Mouse (Mus musculus) erythroblast, embryonic 14.5 days (primary cell): ENCODE results near the gene Mta2. TPM values are rescaled to one million over a fixed set of nuclear protein-coding genes. Genes with fewer than 3 reads are reported as not detected.
A peak's percentile ranks its signal among the peaks of the same experiment; 100 is the strongest.

Experiments used
- H3K27me3 ChIP-seq: 2 replicates; pipeline ENCODE4 v1.6.1; 2012; ENCODE audit warnings: inconsistent platforms; ENCODE audit not compliant: control insufficient read depth
- H3K36me3 ChIP-seq: 2 replicates; pipeline ENCODE4 v1.6.1; 2012; ENCODE audit warnings: mild to moderate bottlenecking, inconsistent platforms; ENCODE audit not compliant: control insufficient read depth
- H3K4me1 ChIP-seq: 2 replicates; pipeline ENCODE4 v1.6.1; 2012; ENCODE audit warnings: inconsistent platforms; ENCODE audit not compliant: control insufficient read depth
- H3K4me3 ChIP-seq: replicated peaks from 2 replicates; pipeline ENCODE3; 2012; ENCODE audit warnings: moderate library complexity, mild to moderate bottlenecking, inconsistent platforms
- H3K9me3 ChIP-seq: 2 replicates; pipeline ENCODE4 v1.6.1; 2012; ENCODE audit warnings: low read length, inconsistent platforms, mixed read lengths; ENCODE audit not compliant: control insufficient read depth
- GATA1 ChIP-seq: IDR thresholded peaks from 2 replicates; pipeline ENCODE4 v1.6.1; 2012; ENCODE audit warnings: low read length, inconsistent platforms, mixed read lengths
- TAL1 ChIP-seq: IDR thresholded peaks from 3 replicates; pipeline ENCODE4 v1.6.1; 2012; ENCODE audit warnings: low read length, inconsistent platforms, mixed read lengths
- polyA plus RNA-seq: library from polyadenylated mRNA; stranded (reverse); fragments of >175 nt; gene quantifications from 2 replicates; pipeline ENCODE4 v1.2.3, GENCODE M21; 2012

The Mta2 gene
- polyA plus RNA-seq, 1 experiment = 2.2 TPM

GRCm38 (mm10) chr19:8943047-8943446, 1.4 kb downstream of the Mta2 start:
- no peak for TF ChIP-seq GATA1
- TF ChIP-seq TAL1 = no peak
- Histone ChIP-seq H3K9me3 (no peaks in the 10 kb centered on the region), H3K27me3 (no peaks in the 10 kb centered on the region), H3K4me1 (peaks cover 77% of the 10 kb centered on the region), H3K36me3 (peaks cover 75% of the 10 kb centered on the region), H3K4me3 (peak overlapping the region; percentile 100)

- H3K27me3 ChIP-seq = no peaks in the 10 kb centered on the region
- peaks cover 75% of the 10 kb centered on the region for H3K36me3 ChIP-seq
- H3K9me3 ChIP-seq = no peaks in the 10 kb centered on the region
- H3K4me1 ChIP-seq = peaks cover 76% of the 10 kb centered on the region
- TF ChIP-seq TAL1 (no peak), GATA1 (no peak)
- peak overlapping the region; percentile 100 for H3K4me3 ChIP-seq
These were observed 2.4 kb downstream of the Mta2 start for GRCm38 (mm10) chr19:8944062-8944461.

- H3K36me3 ChIP-seq = peaks cover 76% of the 10 kb centered on the region
- peaks cover 74% of the 10 kb centered on the region for H3K4me1 ChIP-seq
- no peaks in the 10 kb centered on the region for H3K9me3 ChIP-seq
- H3K27me3 ChIP-seq = no peaks in the 10 kb centered on the region
- TF ChIP-seq GATA1 = no peak
- no peak for TF ChIP-seq TAL1
- peak overlapping the region; percentile 100 for H3K4me3 ChIP-seq
These were observed 3.1 kb downstream of the Mta2 start for GRCm38 (mm10) chr19:8944750-8945149.

- peaks cover 78% of the 10 kb centered on the region for H3K36me3 ChIP-seq
- no peaks in the 10 kb centered on the region for H3K27me3 ChIP-seq
- H3K4me3 ChIP-seq = peak overlapping the region; percentile 100
- TF ChIP-seq GATA1 (no peak), TAL1 (no peak)
- no peaks in the 10 kb centered on the region for H3K9me3 ChIP-seq
- H3K4me1 ChIP-seq = peaks cover 75% of the 10 kb centered on the region
These were observed 3.6 kb downstream of the Mta2 start for GRCm38 (mm10) chr19:8945251-8945650.

GRCm38 (mm10) chr19:8946929-8947328, 5.3 kb downstream of the Mta2 start:
- no peaks in the 10 kb centered on the region for H3K9me3 ChIP-seq
- peaks cover 69% of the 10 kb centered on the region for H3K4me1 ChIP-seq
- peak overlapping the region; percentile 2 for H3K4me3 ChIP-seq
- no peak; the same call in 1 of the 2 replicates for TF ChIP-seq GATA1
- TF ChIP-seq TAL1 = no peak
- peaks cover 88% of the 10 kb centered on the region for H3K36me3 ChIP-seq
- no peaks in the 10 kb centered on the region for H3K27me3 ChIP-seq

GRCm38 (mm10) chr19:8950190-8950589, 8.5 kb downstream of the Mta2 start:
- H3K4me1 ChIP-seq = peaks cover 70% of the 10 kb centered on the region

GRCm38 (mm10) chr19:8952241-8952640, 10.6 kb downstream of the Mta2 start:
- peak overlapping the region; percentile 12 for H3K4me3 ChIP-seq
- no peak for TF ChIP-seq TAL1
- TF ChIP-seq GATA1 = no peak
- H3K4me1 ChIP-seq = peaks cover 55% of the 10 kb centered on the region
- H3K27me3 ChIP-seq = no peaks in the 10 kb centered on the region
- H3K9me3 ChIP-seq = no peaks in the 10 kb centered on the region
- H3K36me3 ChIP-seq = peaks cover 80% of the 10 kb centered on the region

More at GRCm38 (mm10) chr19:8950190-8950589, 8.5 kb downstream of the Mta2 start:
- Histone ChIP-seq H3K9me3 (no peaks in the 10 kb centered on the region), H3K4me3 (no peak overlapping the region), H3K36me3 (peaks cover 83% of the 10 kb centered on the region), H3K27me3 (no peaks in the 10 kb centered on the region)
- TF ChIP-seq TAL1 = no peak
- TF ChIP-seq GATA1 = no peak

- H3K27me3 ChIP-seq = no peaks in the 10 kb centered on the region
- H3K9me3 ChIP-seq = no peaks in the 10 kb centered on the region
- H3K4me1 ChIP-seq = peaks cover 44% of the 10 kb centered on the region
- H3K36me3 ChIP-seq = peaks cover 75% of the 10 kb centered on the region
- H3K4me3 ChIP-seq = peak within 1 kb of the TSS; percentile 88
- no peak for TF ChIP-seq GATA1
- TF ChIP-seq TAL1 = no peak
These were observed 11.7 kb downstream of the Mta2 start, which contains the start of gene Tut1 for GRCm38 (mm10) chr19:8953135-8954039. Gene Tut1 (plus strand): TSS chr19:8953847.

GRCm38 (mm10) chr19:8954171-8954570, 12.5 kb downstream of the Mta2 start:
- Histone ChIP-seq H3K4me3 (peak overlapping the region; percentile 88), H3K36me3 (peaks cover 75% of the 10 kb centered on the region), H3K27me3 (no peaks in the 10 kb centered on the region), H3K4me1 (peaks cover 43% of the 10 kb centered on the region), H3K9me3 (no peaks in the 10 kb centered on the region)
- TF ChIP-seq GATA1 (no peak), TAL1 (no peak)
